Mouse (Mus musculus) hindbrain, embryonic 16.5 days (tissue): ENCODE results near the gene Kcnj2. TPM values are rescaled to one million over a fixed set of nuclear protein-coding genes. Genes with fewer than 3 reads are reported as not detected.

Experiments used
- ATAC-seq: fragments of 200-750 bp; cut with Nextera tagmentation; 2 replicates; pipeline ENCODE4 v1.8.0; 2017; ENCODE audit warnings: moderate TSS enrichment, moderate library complexity
- H3K27ac ChIP-seq: fragments of 300-500 bp; sonication (generic); 2 replicates; pipeline ENCODE4 v1.5.1; 2014; ENCODE audit warnings: low read depth, mild to moderate bottlenecking, control low read depth, low read length, moderate library complexity
- H3K27me3 ChIP-seq: fragments of 300-500 bp; sonication (generic); replicated peaks from 2 replicates; pipeline ENCODE4 v1.6.1; 2014; ENCODE audit warnings: low read length; ENCODE audit not compliant: control insufficient read depth, insufficient read depth
- H3K36me3 ChIP-seq: fragments of 300-500 bp; sonication (generic); 2 replicates; pipeline ENCODE4 v1.6.1; 2014; ENCODE audit warnings: mild to moderate bottlenecking, low read length, moderate library complexity, mixed read lengths; ENCODE audit not compliant: control insufficient read depth, insufficient read depth
- H3K4me1 ChIP-seq: fragments of 300-500 bp; sonication (generic); 2 replicates; pipeline ENCODE4 v1.6.1; 2014; ENCODE audit warnings: low read depth, low read length; ENCODE audit not compliant: control insufficient read depth, insufficient read depth
- H3K4me2 ChIP-seq: fragments of 300-500 bp; sonication (generic); 2 replicates; pipeline ENCODE4 v1.6.1; 2014; ENCODE audit warnings: mild to moderate bottlenecking, low read length, control low read depth, moderate library complexity
- H3K4me3 ChIP-seq: fragments of 300-500 bp; sonication (generic); 2 replicates; pipeline ENCODE4 v1.5.1; 2014; ENCODE audit warnings: mild to moderate bottlenecking, low read length, control low read depth, moderate library complexity
- H3K9ac ChIP-seq: fragments of 300-500 bp; sonication (generic); 2 replicates; pipeline ENCODE4 v1.6.1; 2014; ENCODE audit warnings: low read depth, mild to moderate bottlenecking, control low read depth, low read length, moderate library complexity
- H3K9me3 ChIP-seq: fragments of 300-500 bp; sonication (generic); 2 replicates; pipeline ENCODE4 v1.6.1; 2014; ENCODE audit warnings: mild to moderate bottlenecking, low read length, moderate library complexity; ENCODE audit not compliant: control insufficient read depth
- WGBS: fragments of 180-500 bp; shearing (Covaris S2); extraction: QIAGEN DNeasy Blood & Tissue Kit; methylation state at CpG from one replicate; pipeline ENCODE4 v1.1.7; 2014; 5-methylcytosine and 5-hydroxymethylcytosine counted together
- polyA plus RNA-seq: library from polyadenylated mRNA; unstranded; fragments of >200 nt; fragmentation: Nextera tagmentation; extraction: Ambion mirVana; gene quantifications from 2 replicates; pipeline ENCODE4 v1.2.1, GENCODE M21; 2015

Gene Kcnj2
- 1.2 and 1.3 TPM in 2 replicates for polyA plus RNA-seq

DNA sequence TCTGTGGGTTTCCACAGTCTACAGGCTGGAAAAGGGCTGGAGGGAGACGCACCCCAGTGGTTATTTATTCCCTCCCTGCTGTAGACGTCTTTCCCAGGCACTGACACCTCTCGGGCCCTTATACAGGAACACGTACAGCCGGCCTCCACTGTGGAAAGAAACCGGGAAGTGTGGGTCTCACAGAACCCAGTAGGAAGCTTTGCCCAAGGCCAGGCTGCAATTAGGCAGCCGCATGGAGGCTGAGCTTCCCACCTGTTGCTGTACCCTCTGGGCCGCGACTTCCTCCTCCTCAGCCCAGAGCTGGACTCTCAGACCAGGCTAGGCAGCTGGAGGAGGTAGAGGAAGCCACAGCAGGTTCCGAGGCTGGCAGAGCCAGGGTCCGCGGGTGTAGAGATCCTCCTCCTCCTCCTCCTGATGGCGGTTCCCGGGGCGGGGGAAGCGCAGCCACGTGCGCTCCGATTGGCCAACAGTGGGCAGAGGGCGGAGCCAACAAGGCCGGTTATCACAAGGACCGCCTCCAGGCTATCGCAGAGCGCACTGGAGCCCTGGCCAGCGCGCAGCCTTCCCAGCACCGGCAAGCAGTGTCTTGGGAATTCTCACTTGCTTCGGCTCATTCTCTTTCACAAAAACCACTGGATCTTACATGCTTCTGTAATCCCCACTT is at the start of gene Kcnj2:
Kcnj2 (plus strand) TSS at position 530 of the 664 bp plus-strand sequence.
- peak within 1 kb of the TSS; percentile 71 for H3K9ac ChIP-seq
- H3K4me3 ChIP-seq, result peak within 1 kb of the TSS; percentile 79
- H3K27me3 ChIP-seq, result no peaks in the 10 kb centered on the region
- H3K9me3 ChIP-seq, result no peaks in the 10 kb centered on the region
- H3K27ac ChIP-seq, result peak within 1 kb of the TSS; percentile 69
- WGBS, result under 1% methylated on average over 28 of the region's 28 CpGs
- peaks cover 7% of the 10 kb centered on the region for H3K4me1 ChIP-seq
- H3K36me3 ChIP-seq, result no peaks in the 10 kb centered on the region
- ATAC-seq, result peak; percentile 99
- H3K4me2 ChIP-seq, result peak within 1 kb of the TSS; percentile 86

DNA sequence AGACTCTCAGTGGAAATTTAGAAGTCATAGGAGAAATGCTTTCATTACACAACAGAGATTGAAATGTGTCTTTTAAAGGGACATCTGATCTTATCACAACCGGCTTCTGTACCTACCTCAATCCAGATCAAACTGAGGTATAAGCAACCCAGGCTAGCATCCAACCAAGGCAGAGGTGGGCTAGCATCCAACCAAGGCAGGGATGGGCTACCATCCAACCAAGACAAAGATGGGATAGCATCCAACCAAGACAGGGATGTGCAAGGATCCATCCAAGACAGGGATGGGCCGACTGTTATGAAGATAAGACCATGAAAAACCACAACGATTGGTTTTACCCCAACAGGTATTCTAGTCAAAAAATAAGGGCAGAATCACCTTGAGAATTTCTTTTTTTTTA is 49.8 kb upstream of the Kcnj2 start:
- 93% methylated on average over 3 of the region's 3 CpGs for WGBS
- Histone ChIP-seq H3K9me3 (no peaks in the 10 kb centered on the region), H3K4me1 (no peaks in the 10 kb centered on the region), H3K27ac (no peak overlapping the region), H3K4me2 (no peak overlapping the region), H3K4me3 (no peak overlapping the region), H3K36me3 (no peaks in the 10 kb centered on the region), H3K27me3 (no peaks in the 10 kb centered on the region), H3K9ac (no peak overlapping the region)
- ATAC-seq, result no peak

DNA sequence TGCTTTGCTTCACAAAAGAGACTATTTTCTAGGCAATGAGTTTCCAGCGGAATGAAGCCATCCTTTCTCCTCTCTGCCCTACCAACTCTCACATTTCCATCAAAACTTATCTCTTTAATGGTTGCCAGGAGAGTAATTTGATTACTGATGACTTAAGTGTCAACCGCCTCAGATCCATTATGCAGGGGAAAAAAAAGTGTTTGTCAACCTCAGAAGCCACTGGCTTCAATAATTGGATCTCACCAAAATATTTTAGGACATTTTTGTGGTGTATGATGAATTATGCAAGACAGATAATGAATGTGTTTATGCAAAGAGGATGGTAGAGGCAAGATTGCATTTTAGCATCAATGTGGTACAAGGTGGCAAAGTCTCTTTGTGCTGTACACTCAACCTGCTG is 45.8 kb upstream of the Kcnj2 start:
- H3K4me2 ChIP-seq, result no peak overlapping the region
- no peaks in the 10 kb centered on the region for H3K27me3 ChIP-seq
- H3K4me1 ChIP-seq, result no peaks in the 10 kb centered on the region
- 31% methylated on average over 2 of the region's 2 CpGs for WGBS
- H3K9ac ChIP-seq, result no peak overlapping the region
- H3K36me3 ChIP-seq, result no peaks in the 10 kb centered on the region
- no peak for ATAC-seq
- H3K9me3 ChIP-seq, result no peaks in the 10 kb centered on the region
- no peak overlapping the region for H3K27ac ChIP-seq
- H3K4me3 ChIP-seq, result no peak overlapping the region

DNA sequence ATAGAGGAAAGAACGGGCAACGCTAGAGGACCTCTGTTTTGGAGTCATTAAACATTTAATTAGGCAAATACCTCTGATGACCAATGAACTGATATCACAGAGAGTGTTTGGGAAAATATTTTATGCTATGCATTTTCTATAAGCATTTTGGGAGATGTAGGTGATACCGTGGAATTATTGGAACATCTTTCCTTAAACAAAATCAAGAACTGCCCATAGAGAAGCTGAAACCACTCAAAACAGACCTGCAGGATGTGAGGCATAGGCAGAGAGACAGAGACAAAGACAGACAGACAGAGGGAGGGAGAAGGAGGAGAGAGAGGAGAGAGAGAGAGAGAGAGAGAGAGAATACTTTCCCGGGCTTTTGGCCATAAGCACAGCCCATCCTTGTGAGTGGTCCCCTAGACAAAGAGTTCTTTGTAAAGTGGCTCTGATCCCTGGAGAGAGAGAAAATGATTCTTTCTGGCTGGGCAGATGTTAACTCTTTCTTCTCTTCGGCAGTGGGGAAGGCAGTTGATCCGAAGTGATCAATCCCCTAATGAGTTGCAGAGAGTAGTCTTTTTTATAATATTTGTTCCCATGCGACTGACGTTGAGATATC is 43.2 kb upstream of the Kcnj2 start:
- peak; percentile 77 for ATAC-seq

DNA sequence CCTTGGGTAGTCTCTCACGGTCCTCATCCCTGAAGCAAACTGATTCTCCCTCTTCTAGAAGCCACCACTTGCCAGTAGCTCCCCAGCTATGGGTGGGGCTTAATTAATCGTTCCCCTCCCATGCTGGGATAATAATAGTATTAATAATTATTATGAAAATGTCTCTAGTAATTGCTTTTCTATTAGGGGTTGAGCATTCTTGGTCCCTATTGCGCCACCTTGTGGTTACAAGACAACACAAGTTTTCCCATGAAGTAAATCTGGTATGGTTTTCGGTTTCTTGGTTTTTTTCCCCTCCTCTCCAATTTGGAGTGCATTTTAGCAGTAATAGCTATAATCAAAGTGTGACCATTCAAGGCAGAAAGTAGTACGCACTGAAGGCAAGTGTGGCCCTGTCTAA is 23.8 kb upstream of the Kcnj2 start:
- H3K4me2 ChIP-seq, result no peak overlapping the region
- no peaks in the 10 kb centered on the region for H3K36me3 ChIP-seq
- no peaks in the 10 kb centered on the region for H3K27me3 ChIP-seq
- no peak overlapping the region for H3K4me3 ChIP-seq
- no peak overlapping the region for H3K9ac ChIP-seq
- no peaks in the 10 kb centered on the region for H3K4me1 ChIP-seq
- no peak for ATAC-seq
- WGBS, result 48% methylated on average over 5 of the region's 5 CpGs
- no peak overlapping the region for H3K27ac ChIP-seq
- no peaks in the 10 kb centered on the region for H3K9me3 ChIP-seq

More for the DNA sequence above, 43.2 kb upstream of the Kcnj2 start:
- Histone ChIP-seq H3K4me2 (no peak overlapping the region), H3K9ac (no peak overlapping the region), H3K4me3 (no peak overlapping the region), H3K27me3 (no peaks in the 10 kb centered on the region), H3K27ac (no peak overlapping the region), H3K4me1 (no peaks in the 10 kb centered on the region), H3K9me3 (no peaks in the 10 kb centered on the region), H3K36me3 (no peaks in the 10 kb centered on the region)
- WGBS, result 35% methylated on average over 8 of the region's 8 CpGs

DNA sequence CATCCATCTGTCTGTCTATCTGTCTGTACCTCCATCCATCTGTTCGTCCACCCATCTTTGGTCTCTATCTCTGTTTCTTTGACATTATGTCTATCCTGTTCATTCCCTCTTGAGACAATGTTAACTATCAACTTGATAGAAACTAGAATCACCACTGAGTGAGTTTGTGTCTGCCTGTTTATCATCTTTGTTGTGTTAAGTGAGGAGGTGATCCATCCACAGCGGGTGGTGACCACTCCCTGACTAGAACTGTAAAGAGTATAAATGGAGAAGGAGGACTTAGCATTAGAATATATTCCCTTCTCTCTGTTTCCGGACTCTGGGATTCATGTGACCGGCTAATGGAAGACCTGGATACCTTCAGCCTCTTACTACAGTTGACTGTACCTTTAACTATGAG is 22.7 kb upstream of the Kcnj2 start:
- no peak overlapping the region for H3K9ac ChIP-seq
- no peak overlapping the region for H3K4me2 ChIP-seq
- no peaks in the 10 kb centered on the region for H3K9me3 ChIP-seq
- H3K4me1 ChIP-seq, result no peaks in the 10 kb centered on the region
- WGBS, result 83% methylated on average over 4 of the region's 4 CpGs
- H3K36me3 ChIP-seq, result no peaks in the 10 kb centered on the region
- no peak for ATAC-seq
- H3K27ac ChIP-seq, result no peak overlapping the region
- no peak overlapping the region for H3K4me3 ChIP-seq
- H3K27me3 ChIP-seq, result no peaks in the 10 kb centered on the region

DNA sequence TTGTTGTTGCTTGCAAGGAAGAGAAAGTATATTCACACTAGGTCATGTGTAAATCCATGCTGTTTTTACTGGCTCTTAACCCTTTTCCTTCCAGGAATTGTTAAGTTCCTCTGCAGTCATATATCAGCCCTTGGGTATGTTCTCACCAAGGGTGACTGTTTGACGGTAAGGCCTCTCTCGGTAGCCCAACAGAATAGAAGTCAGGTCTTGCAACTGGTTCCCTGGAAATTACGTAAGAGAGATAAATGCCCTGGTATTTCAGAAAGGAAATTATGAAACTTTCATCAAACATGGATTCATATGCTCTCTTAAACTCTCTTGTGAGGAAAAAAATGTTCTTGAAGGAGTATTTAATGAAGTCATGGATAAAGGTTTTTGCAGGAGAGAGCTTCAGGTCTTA is 11.7 kb upstream of the Kcnj2 start:
- Histone ChIP-seq H3K36me3 (no peaks in the 10 kb centered on the region), H3K4me2 (no peak overlapping the region), H3K27me3 (no peaks in the 10 kb centered on the region), H3K9me3 (no peaks in the 10 kb centered on the region), H3K4me1 (no peaks in the 10 kb centered on the region), H3K4me3 (no peak overlapping the region), H3K9ac (no peak overlapping the region), H3K27ac (no peak overlapping the region)
- 91% methylated on average over 3 of the region's 3 CpGs for WGBS
- no peak for ATAC-seq

DNA sequence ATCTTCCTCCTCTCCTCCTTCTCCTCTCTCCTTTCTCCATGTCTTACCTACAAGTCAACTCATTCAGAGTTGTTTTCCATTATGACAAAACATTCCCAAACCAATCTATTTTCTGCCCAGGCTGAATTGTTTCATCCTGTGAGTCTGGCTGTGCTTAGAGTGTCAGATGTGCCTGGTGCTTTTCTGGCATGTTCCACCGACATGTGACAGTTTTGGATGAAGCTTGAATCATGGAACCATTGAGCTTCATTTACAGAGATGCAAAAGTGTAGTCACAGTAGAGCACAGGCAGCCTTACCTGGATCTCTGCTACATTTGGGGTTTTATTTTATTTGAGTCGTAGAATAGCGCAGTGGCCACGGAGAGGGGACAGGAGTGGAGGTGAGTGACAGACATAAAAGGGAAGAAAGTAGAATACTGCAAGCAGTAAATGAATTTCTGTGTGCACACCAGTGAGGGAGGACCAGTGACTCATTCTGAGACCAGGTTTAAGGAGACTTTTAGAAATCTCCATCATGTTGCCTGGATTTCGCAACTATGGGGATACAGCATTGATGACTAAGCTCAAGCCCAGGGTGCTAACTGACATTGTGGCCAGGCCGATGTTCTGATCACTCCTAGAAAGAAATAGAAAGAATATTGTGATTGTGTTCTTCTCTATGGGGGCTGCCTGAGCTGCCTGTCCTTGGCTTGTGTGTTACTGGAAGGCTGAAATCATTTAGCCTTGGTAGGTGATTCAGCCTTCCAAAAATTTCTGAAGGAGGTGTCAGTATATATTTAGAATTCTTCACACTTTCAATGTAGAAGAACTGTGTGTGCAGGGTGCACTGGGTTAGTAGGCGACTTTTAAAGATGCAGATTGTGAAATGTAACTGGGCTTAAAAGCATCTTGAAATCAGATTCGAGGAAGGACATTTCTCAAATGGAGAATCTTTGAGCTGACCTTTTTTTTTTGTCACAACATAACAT is 10.8 kb upstream of the Kcnj2 start:
- no peak overlapping the region for H3K9ac ChIP-seq
- H3K4me1 ChIP-seq, result no peaks in the 10 kb centered on the region
- no peaks in the 10 kb centered on the region for H3K36me3 ChIP-seq
- no peak overlapping the region for H3K4me3 ChIP-seq
- 87% methylated on average over 8 of the region's 8 CpGs for WGBS
- no peak overlapping the region for H3K27ac ChIP-seq
- no peaks in the 10 kb centered on the region for H3K27me3 ChIP-seq
- no peaks in the 10 kb centered on the region for H3K9me3 ChIP-seq
- H3K4me2 ChIP-seq, result no peak overlapping the region
- no peak for ATAC-seq

DNA sequence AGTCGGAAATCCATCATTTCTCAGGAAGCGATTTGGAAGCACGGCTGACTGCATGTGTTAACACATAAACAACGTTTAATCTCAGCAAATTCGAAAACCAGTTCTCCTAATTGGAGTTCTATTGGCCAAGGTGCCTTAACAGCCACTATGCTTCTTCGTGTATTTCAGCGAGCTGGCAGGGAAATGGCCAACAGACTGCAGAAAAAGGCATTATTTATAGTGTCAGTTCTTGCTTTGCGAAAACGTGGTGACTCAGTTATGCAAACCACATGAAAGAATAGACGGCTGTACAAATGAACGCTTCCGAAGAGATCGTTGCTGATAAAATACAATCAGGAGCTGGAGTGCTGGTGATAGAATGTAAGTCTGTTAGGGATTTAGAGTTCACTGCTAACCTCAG is 9.9 kb upstream of the Kcnj2 start:
- no peaks in the 10 kb centered on the region for H3K9me3 ChIP-seq
- H3K4me3 ChIP-seq, result no peak overlapping the region
- H3K27me3 ChIP-seq, result no peaks in the 10 kb centered on the region
- H3K36me3 ChIP-seq, result no peaks in the 10 kb centered on the region
- ATAC-seq, result no peak
- no peak overlapping the region for H3K9ac ChIP-seq
- H3K4me1 ChIP-seq, result no peaks in the 10 kb centered on the region
- no peak overlapping the region for H3K27ac ChIP-seq
- WGBS, result 69% methylated on average over 13 of the region's 13 CpGs
- no peak overlapping the region for H3K4me2 ChIP-seq
